Mouse (Mus musculus) CH12.LX (cell line): ENCODE measurements around the gene Jdp2. TPM values are rescaled to one million over a fixed set of nuclear protein-coding genes. Genes with fewer than 3 reads are reported as not detected.

Source experiments
- DNase-seq: peaks from one replicate; pipeline ENCODE4 v3.0.0-alpha.2; 2013; ENCODE audit errors: extremely low read depth
- H3K27ac ChIP-seq: 2 replicates; pipeline ENCODE4 v1.5.1; 2012; ENCODE audit warnings: low read depth, mild to moderate bottlenecking, control low read depth, moderate library complexity; ENCODE audit not compliant: insufficient read depth
- H3K27me3 ChIP-seq: replicated peaks from 2 replicates; pipeline ENCODE3; 2012; ENCODE audit warnings: inconsistent platforms
- H3K36me3 ChIP-seq, 2 experiments: replicated peaks in 1 of 2; 2 replicates each; pipeline versions ENCODE3 to v1.6.1; 2012; ENCODE audit warnings: inconsistent platforms in 1 of 2, low read length in 1 of 2, mild to moderate bottlenecking in 1 of 2, mixed read lengths in 1 of 2, moderate library complexity in 1 of 2; ENCODE audit not compliant: control insufficient read depth in 1 of 2, insufficient read depth in 1 of 2
- H3K4me1 ChIP-seq, 2 experiments: 2 replicates each; pipeline ENCODE4 v1.6.1; 2012; ENCODE audit warnings: inconsistent platforms in 1 of 2, moderate library complexity in 1 of 2; ENCODE audit not compliant: insufficient read depth in 2 of 2, control insufficient read depth in 1 of 2
- H3K4me2 ChIP-seq: 2 replicates; pipeline ENCODE4 v1.6.1; 2012; ENCODE audit warnings: low read depth, mild to moderate bottlenecking, control low read depth; ENCODE audit not compliant: poor library complexity, insufficient read depth, severe bottlenecking
- H3K4me3 ChIP-seq, 3 experiments: fragments of 150-350 bp in 1 of 3; sonication (generic) in 1 of 3; replicated peaks in 1 of 3; 2 replicates each; pipeline versions ENCODE3 to v1.5.1; 2011 to 2012; ENCODE audit warnings: low read depth in 2 of 3, low read length in 2 of 3, mild to moderate bottlenecking in 2 of 3, moderate library complexity in 2 of 3, control low read depth in 1 of 3, improper control_type of control experiment in 1 of 3, inconsistent platforms in 1 of 3, mixed read lengths in 1 of 3; ENCODE audit not compliant: poor library complexity in 1 of 3
- H3K79me2 ChIP-seq: replicated peaks from 2 replicates; pipeline ENCODE4 v1.6.1; 2012; ENCODE audit warnings: mild to moderate bottlenecking, moderate library complexity; ENCODE audit not compliant: control insufficient read depth, poor library complexity, insufficient read depth, severe bottlenecking; ENCODE audit errors: extremely low read depth
- H3K9ac ChIP-seq: 2 replicates; pipeline ENCODE4 v1.6.1; 2012; ENCODE audit warnings: low read depth, mild to moderate bottlenecking, control low read depth, moderate library complexity; ENCODE audit not compliant: insufficient read depth
- H3K9me3 ChIP-seq: replicated peaks from 2 replicates; pipeline ENCODE3; 2012; ENCODE audit warnings: low read length, inconsistent platforms, mixed read lengths
- BHLHE40 ChIP-seq: IDR thresholded peaks from 2 replicates; pipeline ENCODE4 v1.6.1; 2011; ENCODE audit warnings: mild to moderate bottlenecking, low read depth, low read length, improper control_type of control experiment
- CHD2 ChIP-seq: IDR thresholded peaks from 2 replicates; pipeline ENCODE4 v1.6.1; 2011; ENCODE audit warnings: low read length, improper control_type of control experiment
- CTCF ChIP-seq, 2 experiments: IDR thresholded peaks in 1 of 2; conservative IDR thresholded peaks in 1 of 2; 2 replicates each; pipeline ENCODE4 v1.5.1; 2011 to 2012; ENCODE audit warnings: low read depth in 2 of 2, low read length in 2 of 2, improper control_type of control experiment in 1 of 2, inconsistent platforms in 1 of 2, mild to moderate bottlenecking in 1 of 2, moderate library complexity in 1 of 2
- GABPA ChIP-seq: IDR thresholded peaks from 2 replicates; pipeline ENCODE4 v1.6.1; 2012; ENCODE audit warnings: low read depth, low read length, improper control_type of control experiment, inconsistent platforms; ENCODE audit not compliant: insufficient replicate concordance
- HCFC1 ChIP-seq: IDR thresholded peaks from 2 replicates; pipeline ENCODE4 v1.6.1; 2012; ENCODE audit warnings: low read depth, mild to moderate bottlenecking, inconsistent platforms, low read length, improper control_type of control experiment
- IRF4 ChIP-seq: IDR thresholded peaks from 2 replicates; pipeline ENCODE4 v1.6.1; 2014; ENCODE audit warnings: low read depth, mild to moderate bottlenecking, inconsistent platforms, low read length, improper control_type of control experiment
- KAT2A ChIP-seq: IDR thresholded peaks from 2 replicates; pipeline ENCODE4 v1.6.1; 2012; ENCODE audit warnings: low read length, improper control_type of control experiment, inconsistent platforms; ENCODE audit not compliant: insufficient replicate concordance
- MAFK ChIP-seq: IDR thresholded peaks from 2 replicates; pipeline ENCODE4 v1.6.1; 2011; ENCODE audit warnings: low read length, improper control_type of control experiment; ENCODE audit not compliant: insufficient replicate concordance
- MAZ ChIP-seq: IDR thresholded peaks from 2 replicates; pipeline ENCODE4 v1.6.1; 2012; ENCODE audit warnings: low read depth, mild to moderate bottlenecking, inconsistent platforms, low read length, improper control_type of control experiment, moderate library complexity
- MYC ChIP-seq: IDR thresholded peaks from 2 replicates; pipeline ENCODE4 v1.6.1; 2011; ENCODE audit warnings: low read depth, mild to moderate bottlenecking, improper control_type of control experiment, low read length
- NRF1 ChIP-seq: IDR thresholded peaks from 2 replicates; pipeline ENCODE4 v1.6.1; 2014; ENCODE audit warnings: low read depth, mild to moderate bottlenecking, inconsistent platforms, low read length, improper control_type of control experiment, moderate library complexity
- PAX5 ChIP-seq: IDR thresholded peaks from 2 replicates; pipeline ENCODE4 v1.6.1; 2012; ENCODE audit warnings: low read length, inconsistent platforms, mixed read lengths
- SMC3 ChIP-seq: IDR thresholded peaks from 2 replicates; pipeline ENCODE4 v1.6.1; 2011; ENCODE audit warnings: low read depth, low read length, improper control_type of control experiment
- TCF12 ChIP-seq: IDR thresholded peaks from 2 replicates; pipeline ENCODE4 v1.6.1; 2014; ENCODE audit warnings: low read depth, mild to moderate bottlenecking, inconsistent platforms, low read length, improper control_type of control experiment
- USF2 ChIP-seq: conservative IDR thresholded peaks from 2 replicates; pipeline ENCODE4 v1.6.1; 2011; ENCODE audit warnings: low read depth, low read length, improper control_type of control experiment
- ZNF384 ChIP-seq: IDR thresholded peaks from 2 replicates; pipeline ENCODE4 v1.6.1; 2012; ENCODE audit warnings: low read depth, low read length, improper control_type of control experiment, inconsistent platforms
- dilution Hi-C: fragments of 300-500 bp; cut with MboI; formaldehyde crosslinking; loops from 2 replicates; pipeline ENCODE4 v1.14.3; 2020; ENCODE audit warnings: low sequenced_read_pairs; ENCODE audit not compliant: extremely low pct_unique_long_range_greater_than_20kb, extremely low pct_ligation_motif_present
- in situ Hi-C: fragments of 300-500 bp; cut with MboI; formaldehyde crosslinking; loops from 3 replicates; pipeline ENCODE4 v1.14.3; 2019; ENCODE audit warnings: low sequenced_read_pairs, low pct_ligation_motif_present, low pct_unique_long_range_greater_than_20kb, mixed read lengths
- polyA plus RNA-seq: library from polyadenylated mRNA; unstranded; fragments of >175 nt; gene quantifications from 2 replicates; pipeline ENCODE4 v1.2.1, GENCODE M21; 2012; ENCODE audit warnings: low read depth; ENCODE audit not compliant: insufficient read length
- total RNA-seq, 2 experiments: library from RNA; depleted of rRNA; stranded (reverse); fragments of 300-350 nt in 1 of 2; fragments of >200 nt in 1 of 2; gene quantifications; 2 replicates each; pipeline ENCODE4 v1.2.3; 2012 to 2014

Gene Jdp2
- total and polyA plus RNA-seq, 3 experiments = 64.7 to 104 (median 86.5) TPM

DNA sequence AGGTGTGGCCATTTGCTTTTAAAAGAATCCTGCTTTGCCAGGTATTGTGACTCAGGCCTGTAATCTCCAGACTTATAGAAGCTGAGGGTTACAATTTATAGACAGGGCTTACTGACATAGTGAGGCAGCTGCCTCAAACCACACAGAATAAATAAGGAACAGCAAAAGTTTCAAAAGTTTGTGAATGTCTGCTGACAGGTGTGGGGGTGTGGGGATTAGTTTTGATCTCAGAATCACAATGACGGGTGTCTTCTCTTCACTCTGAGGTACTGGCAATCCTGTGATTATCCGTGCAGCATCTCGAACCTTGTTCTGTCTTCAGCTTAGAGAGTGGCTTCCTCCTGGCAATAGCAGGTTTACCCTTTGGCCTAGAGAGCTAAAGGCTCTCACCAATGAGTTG, 30.5 kb upstream of the Jdp2 start:
- Histone ChIP-seq H3K4me2 (no peak overlapping the region), H3K9me3 (no peaks in the 10 kb centered on the region), H3K9ac (no peak overlapping the region), H3K4me3 (no peak overlapping the region), H3K4me1 (peaks cover 29 to 59% of the 10 kb centered on the region in 2 experiments), H3K27ac (no peak overlapping the region), H3K79me2 (no peaks in the 10 kb centered on the region), H3K36me3 (no peaks in the 10 kb centered on the region), H3K27me3 (no peaks in the 10 kb centered on the region)
- no peak for DNase-seq
- in situ Hi-C loops (loop anchor here (5.0 kb wide), 1 partner anchor 36 kb away; no protein-coding TSS in a partner anchor), dilution Hi-C loops (no loop called here)
- no peak for TF ChIP-seq TCF12
- TF ChIP-seq PAX5 = no peak
- TF ChIP-seq BHLHE40 = no peak
- no peak for TF ChIP-seq NRF1

- no peaks in the 10 kb centered on the region for H3K9me3 ChIP-seq
- no peak for DNase-seq
- no peak overlapping the region for H3K27ac ChIP-seq
- in situ Hi-C loops = loop anchor here (5.0 kb wide), 1 partner anchor 37 kb away; no protein-coding TSS in a partner anchor
- H3K9ac ChIP-seq = no peak overlapping the region
- TF ChIP-seq GABPA = no peak
- no peak for TF ChIP-seq CTCF (conservative IDR thresholded peaks at IDR 0.05 in 1 of 2, IDR thresholded peaks at IDR 0.05 in 1 of 2; ENCODE audit: low read depth in 2 of 2, low read length in 2 of 2)
- no peak for TF ChIP-seq ZNF384
- TF ChIP-seq USF2 = no peak
- 0 out of 2 replicates have a peak, but pooled peaks have one; percentile 35 for TF ChIP-seq MAFK
- no peak overlapping the region for H3K4me2 ChIP-seq
- H3K27me3 ChIP-seq = no peaks in the 10 kb centered on the region
- H3K4me1 ChIP-seq = peaks cover 31 to 61% of the 10 kb centered on the region in 2 experiments
- no peak overlapping the region for H3K4me3 ChIP-seq
- dilution Hi-C loops = no loop called here
- no peaks in the 10 kb centered on the region for H3K79me2 ChIP-seq
- H3K36me3 ChIP-seq = no peaks in the 10 kb centered on the region
Observed at GRCm38 (mm10) chr12:85569393-85570157, 29.3 kb upstream of the Jdp2 start.

- Histone ChIP-seq H3K27ac (no peak overlapping the region), H3K4me3 (no peak overlapping the region), H3K9me3 (no peaks in the 10 kb centered on the region), H3K4me1 (peaks cover 31 to 66% of the 10 kb centered on the region in 2 experiments), H3K79me2 (no peaks in the 10 kb centered on the region), H3K27me3 (no peaks in the 10 kb centered on the region), H3K4me2 (no peak overlapping the region), H3K9ac (no peak overlapping the region), H3K36me3 (no peaks in the 10 kb centered on the region)
- TF ChIP-seq MAFK = no peak
- TF ChIP-seq IRF4 = no peak
- no peak for TF ChIP-seq PAX5
- TF ChIP-seq MAZ = no peak
- TF ChIP-seq MYC = no peak
- TF ChIP-seq SMC3 = no peak
- TF ChIP-seq USF2 = no peak
- TF ChIP-seq HCFC1 = no peak
- no peak for TF ChIP-seq ZNF384
- no peak for TF ChIP-seq CHD2
- no peak for TF ChIP-seq KAT2A
- no peak for TF ChIP-seq GABPA
- dilution Hi-C loops = no loop called here
- DNase-seq = no peak
- in situ Hi-C loops = no loop called here
Observed at GRCm38 (mm10) chr12:85570158-85570540, 28.7 kb upstream of the Jdp2 start.
